Mouse (Mus musculus) forebrain, embryonic 14.5 days (tissue): ENCODE data around the gene Tmem221. TPM values are rescaled to one million over a fixed set of nuclear protein-coding genes. Genes with fewer than 3 reads are reported as not detected.
A peak's percentile ranks its signal among the peaks of the same experiment; 100 is the strongest.

Source experiments
- ATAC-seq: fragments of 200-750 bp; cut with Nextera tagmentation; 2 replicates; pipeline ENCODE4 v1.8.0; 2017; ENCODE audit warnings: mild to moderate bottlenecking, moderate library complexity
- DNase-seq: peaks from one replicate; pipeline ENCODE4 v3.0.0-alpha.2; 2015; ENCODE audit warnings: low spot score
- H3K27ac ChIP-seq: fragments of 300-500 bp; sonication (generic); 2 replicates; pipeline ENCODE4 v1.5.1; 2014; ENCODE audit warnings: low read depth, mild to moderate bottlenecking, control low read depth, low read length, moderate library complexity
- H3K27me3 ChIP-seq: fragments of 300-500 bp; sonication (generic); replicated peaks from 2 replicates; pipeline ENCODE4 v1.6.1; 2014; ENCODE audit warnings: low read length, control low read depth, mixed read lengths; ENCODE audit not compliant: control insufficient read depth, insufficient read depth
- H3K36me3 ChIP-seq: fragments of 300-500 bp; sonication (generic); 2 replicates; pipeline ENCODE4 v1.6.1; 2014; ENCODE audit warnings: low read length, control low read depth; ENCODE audit not compliant: control insufficient read depth, insufficient read depth
- H3K4me1 ChIP-seq: fragments of 300-500 bp; sonication (generic); 2 replicates; pipeline ENCODE4 v1.6.1; 2014; ENCODE audit warnings: antibody characterized with exemption, low read length, control low read depth; ENCODE audit not compliant: control insufficient read depth, insufficient read depth
- H3K4me2 ChIP-seq: fragments of 300-500 bp; sonication (generic); 2 replicates; pipeline ENCODE4 v1.6.1; 2014; ENCODE audit warnings: mild to moderate bottlenecking, control low read depth, low read length
- H3K4me3 ChIP-seq: fragments of 300-500 bp; sonication (generic); 2 replicates; pipeline ENCODE4 v1.5.1; 2014; ENCODE audit warnings: low read depth, low read length, control low read depth
- H3K9ac ChIP-seq: fragments of 300-500 bp; sonication (generic); 2 replicates; pipeline ENCODE4 v1.6.1; 2014; ENCODE audit warnings: mild to moderate bottlenecking, low read length, control low read depth, moderate library complexity
- H3K9me3 ChIP-seq: fragments of 300-500 bp; sonication (generic); replicated peaks from 2 replicates; pipeline ENCODE4 v1.6.1; 2016; ENCODE audit warnings: low read length, control low read depth, mixed read lengths; ENCODE audit not compliant: control insufficient read depth
- WGBS: fragments of 180-500 bp; shearing (Covaris S2); extraction: QIAGEN DNeasy Blood & Tissue Kit; methylation state at CpG from one replicate; pipeline ENCODE4 v1.1.7; 2014; 5-methylcytosine and 5-hydroxymethylcytosine counted together
- polyA plus RNA-seq: library from polyadenylated mRNA; unstranded; fragments of >200 nt; fragmentation: Nextera tagmentation; extraction: Ambion mirVana; gene quantifications from 2 replicates; pipeline ENCODE4 v1.2.1, GENCODE M21; 2014

The Tmem221 gene
- polyA plus RNA-seq, 1 experiment from 2014 or later: not detected

GRCm38 (mm10) chr8:71511644-71512043, 47.0 kb downstream of the Tmem221 start, which contains the start of gene Plvap:
Plvap (minus strand) TSS chr8:71511752.
- no peak within 1 kb of the TSS for H3K4me3 ChIP-seq
- no peaks in the 10 kb centered on the region for H3K4me1 ChIP-seq
- H3K27ac ChIP-seq: no peak within 1 kb of the TSS
- ATAC-seq: no peak
- H3K36me3 ChIP-seq: no peaks in the 10 kb centered on the region
- 82% methylated on average over 14 of the region's 14 CpGs for WGBS
- no peak for DNase-seq
- H3K27me3 ChIP-seq: peaks cover 25% of the 10 kb centered on the region
- H3K9me3 ChIP-seq: no peaks in the 10 kb centered on the region
- H3K4me2 ChIP-seq: no peak within 1 kb of the TSS
- no peak within 1 kb of the TSS for H3K9ac ChIP-seq

DNA sequence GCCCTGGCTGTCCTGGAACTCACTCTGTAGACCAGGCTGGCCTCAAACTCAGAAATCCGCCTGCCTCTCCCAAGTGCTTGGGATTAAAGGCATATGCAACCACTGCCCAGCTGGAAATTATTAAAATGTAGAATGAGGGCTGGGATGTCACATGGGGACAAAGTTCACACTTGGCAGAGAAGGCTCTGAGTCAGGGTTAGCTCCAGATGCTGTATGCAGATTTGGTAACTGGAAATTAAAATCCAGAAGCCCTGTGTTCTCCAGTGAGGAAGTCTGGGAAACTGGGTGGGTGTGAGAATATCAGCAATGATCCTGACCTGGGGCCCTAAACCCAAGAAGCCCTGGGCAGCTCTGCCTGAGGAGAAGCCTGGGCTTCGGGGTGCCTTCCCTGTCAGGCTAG, 49.4 kb downstream of the Tmem221 start:
- Histone ChIP-seq H3K4me2 (no peak overlapping the region), H3K9ac (no peak overlapping the region), H3K4me1 (no peaks in the 10 kb centered on the region), H3K27me3 (peaks cover 32% of the 10 kb centered on the region), H3K36me3 (no peaks in the 10 kb centered on the region), H3K9me3 (no peaks in the 10 kb centered on the region), H3K27ac (no peak overlapping the region), H3K4me3 (no peak overlapping the region)
- 63% methylated on average over 2 of the region's 2 CpGs for WGBS
- DNase-seq (no peak), ATAC-seq (no peak)

GRCm38 (mm10) chr8:71507589-71508104, 51.0 kb downstream of the Tmem221 start:
- Histone ChIP-seq H3K4me2 (peak overlapping the region; percentile 56), H3K9me3 (no peaks in the 10 kb centered on the region), H3K4me3 (peak overlapping the region; percentile 29), H3K9ac (peak overlapping the region; percentile 45), H3K4me1 (no peaks in the 10 kb centered on the region), H3K27me3 (peaks cover 32% of the 10 kb centered on the region), H3K27ac (no peak overlapping the region), H3K36me3 (no peaks in the 10 kb centered on the region)
- ATAC-seq (peak; percentile 90), DNase-seq (peak; percentile 94)
- 0% methylated on average over 59 of the region's 61 CpGs for WGBS

DNA sequence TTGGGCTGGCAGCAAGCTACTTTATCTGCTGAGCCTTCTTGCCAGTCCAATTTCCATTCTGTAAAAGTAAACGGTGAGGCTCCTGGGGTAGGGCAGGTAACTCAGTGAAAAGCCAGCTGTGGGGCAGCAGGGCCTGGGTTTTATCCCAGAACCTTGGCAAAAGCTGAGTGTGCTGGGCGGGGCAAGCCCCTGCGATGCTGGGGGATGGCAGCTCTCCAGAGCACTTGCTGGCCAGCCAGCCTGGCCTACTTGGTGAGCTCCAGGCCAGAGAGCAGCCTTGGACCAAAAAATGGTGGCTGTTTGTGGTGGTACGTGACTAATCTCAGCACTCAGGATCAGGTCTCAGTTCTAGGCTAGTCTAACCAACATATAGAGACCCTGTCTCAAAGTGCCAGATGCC, 52.7 kb downstream of the Tmem221 start:
- Histone ChIP-seq H3K4me2 (no peak overlapping the region), H3K27me3 (peaks cover 32% of the 10 kb centered on the region), H3K27ac (no peak overlapping the region), H3K36me3 (no peaks in the 10 kb centered on the region), H3K9ac (no peak overlapping the region), H3K4me1 (no peaks in the 10 kb centered on the region), H3K4me3 (no peak overlapping the region), H3K9me3 (no peaks in the 10 kb centered on the region)
- no peak for DNase-seq
- ATAC-seq: no peak
- WGBS: 82% methylated on average over 4 of the region's 4 CpGs

- no peak overlapping the region for H3K4me2 ChIP-seq
- H3K27ac ChIP-seq: no peak overlapping the region
- H3K4me1 ChIP-seq: no peaks in the 10 kb centered on the region
- H3K9me3 ChIP-seq: no peaks in the 10 kb centered on the region
- no peak overlapping the region for H3K9ac ChIP-seq
- H3K36me3 ChIP-seq: no peaks in the 10 kb centered on the region
- WGBS: 89% methylated on average over 4 of the region's 4 CpGs
- DNase-seq: no peak
- ATAC-seq: no peak
- H3K4me3 ChIP-seq: no peak overlapping the region
- H3K27me3 ChIP-seq: peaks cover 32% of the 10 kb centered on the region
Measured at GRCm38 (mm10) chr8:71505326-71505725, 53.3 kb downstream of the Tmem221 start.

GRCm38 (mm10) chr8:71504349-71504748, 54.3 kb downstream of the Tmem221 start:
- no peak overlapping the region for H3K27ac ChIP-seq
- H3K4me1 ChIP-seq: no peaks in the 10 kb centered on the region
- no peak overlapping the region for H3K9ac ChIP-seq
- H3K27me3 ChIP-seq: peaks cover 32% of the 10 kb centered on the region
- no peak overlapping the region for H3K4me3 ChIP-seq
- ATAC-seq (no peak), DNase-seq (no peak)
- no peaks in the 10 kb centered on the region for H3K36me3 ChIP-seq
- H3K9me3 ChIP-seq: no peaks in the 10 kb centered on the region
- no peak overlapping the region for H3K4me2 ChIP-seq
- WGBS: 90% methylated on average over 4 of the region's 4 CpGs

Other genes starting within 250 kb of the Tmem221 start
- 116 and 121 TPM in 2 replicates for gene Use1, start 192.0 kb downstream of the Tmem221 start, polyA plus RNA-seq
- 3.0 and 3.8 TPM in 2 replicates for gene Ocel1, start 187.6 kb downstream of the Tmem221 start, polyA plus RNA-seq
- gene Nr2f6, start 176.9 kb downstream of the Tmem221 start, polyA plus RNA-seq: 16.6 and 17.3 TPM in 2 replicates
- 2.8 and 4.4 TPM in 2 replicates for gene Ushbp1, start 163.1 kb downstream of the Tmem221 start, polyA plus RNA-seq
- gene Babam1, start 162.0 kb downstream of the Tmem221 start, polyA plus RNA-seq: 91.7 and 97.0 TPM in 2 replicates
- 4.3 and 7.2 TPM in 2 replicates for gene Ankle1, start 152.9 kb downstream of the Tmem221 start, polyA plus RNA-seq
- gene Abhd8, start 95.2 kb downstream of the Tmem221 start, polyA plus RNA-seq: 75.7 and 93.7 TPM in 2 replicates
- gene Mrpl34, start 93.9 kb downstream of the Tmem221 start, polyA plus RNA-seq: 185 and 214 TPM in 2 replicates
- 207 and 225 TPM in 2 replicates for gene Dda1, start 89.7 kb downstream of the Tmem221 start, polyA plus RNA-seq
- 5.4 and 6.3 TPM in 2 replicates for gene Ano8, start 72.9 kb downstream of the Tmem221 start, polyA plus RNA-seq
- gene Gtpbp3, start 70.8 kb downstream of the Tmem221 start, polyA plus RNA-seq: 2.2 and 3.8 TPM in 2 replicates
- 5.8 and 6.8 TPM in 2 replicates for gene Plvap, start 47.1 kb downstream of the Tmem221 start, polyA plus RNA-seq
- gene Ccdc194, start 33.2 kb downstream of the Tmem221 start, polyA plus RNA-seq: 0.11 and 0.13 TPM in 2 replicates
- 2.2 and 2.8 TPM in 2 replicates for gene Bst2, start 21.4 kb downstream of the Tmem221 start, polyA plus RNA-seq
- gene Mvb12a, start 15.9 kb downstream of the Tmem221 start, polyA plus RNA-seq: 65.7 and 71.6 TPM in 2 replicates
- not detected in 2 replicates for gene Nxnl1, start 7.7 kb upstream of the Tmem221 start, polyA plus RNA-seq
- gene Slc27a1, start 10.0 kb upstream of the Tmem221 start, polyA plus RNA-seq: 25.8 and 31.5 TPM in 2 replicates
- gene Pgls, start 33.3 kb upstream of the Tmem221 start, polyA plus RNA-seq: 233 and 279 TPM in 2 replicates
- 4.1 and 4.5 TPM in 2 replicates for gene Fam129c, start 38.8 kb upstream of the Tmem221 start, polyA plus RNA-seq
- 45.3 and 47.2 TPM in 2 replicates for gene Colgalt1, start 52.1 kb upstream of the Tmem221 start, polyA plus RNA-seq
- gene Unc13a, start 112.9 kb upstream of the Tmem221 start, polyA plus RNA-seq: 13.9 and 16.7 TPM in 2 replicates
- gene Jak3, start 117.4 kb upstream of the Tmem221 start, polyA plus RNA-seq: 1.4 and 2.1 TPM in 2 replicates
- gene Insl3, start 130.3 kb upstream of the Tmem221 start, polyA plus RNA-seq: 0.63 TPM in 1 of 2 replicates, not detected in the other
- gene B3gnt3, start 142.9 kb upstream of the Tmem221 start, polyA plus RNA-seq: 0.10 and 0.22 TPM in 2 replicates
- 38.6 and 47.4 TPM in 2 replicates for gene Fcho1, start 166.8 kb upstream of the Tmem221 start, polyA plus RNA-seq